Mouse (Mus musculus) E14TG2a.4 (cell line): Measurements from ENCODE around the gene Fam69a.

Experiments used
- CTCF ChIP-seq: conservative IDR thresholded peaks from 2 replicates; pipeline ENCODE4 v1.5.1; 2014; ENCODE audit warnings: low read length
- NANOG ChIP-seq: IDR thresholded peaks from 2 replicates; pipeline ENCODE4 v1.6.1; 2014; ENCODE audit warnings: borderline replicate concordance, low read length, mixed read lengths
- POU5F1 ChIP-seq: IDR thresholded peaks from 2 replicates; pipeline ENCODE4 v1.6.1; 2014; ENCODE audit warnings: low read length, borderline replicate concordance

DNA sequence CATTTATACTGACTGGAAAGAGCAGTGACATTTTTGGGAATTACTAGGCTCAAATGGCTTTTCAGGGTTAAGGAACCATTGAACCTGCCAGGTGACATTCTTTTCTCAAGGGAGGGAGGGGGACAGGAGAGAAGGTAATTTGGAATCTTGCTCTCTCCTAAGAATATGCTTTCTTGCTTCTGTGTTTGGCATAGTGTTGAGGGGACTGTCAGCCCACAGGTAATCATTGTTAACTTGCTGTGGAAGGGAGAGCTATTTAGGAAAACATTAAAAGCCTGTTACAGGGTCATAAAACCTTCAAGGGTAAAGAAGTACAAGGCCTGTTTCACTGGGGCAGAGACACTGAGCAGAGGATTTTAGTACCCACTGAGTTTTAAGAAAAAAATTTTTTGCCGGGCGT lies 30.3 kb upstream of the Fam69a start:
- TF ChIP-seq CTCF (no peak), POU5F1 (no peak), NANOG (no peak)
